Mouse (Mus musculus) spleen, postnatal 14 days (tissue): ENCODE results near the gene C130074G19Rik.

Experiments
- DNase-seq, 2 experiments: peaks; one replicate each; pipeline ENCODE4 v3.0.0; 2021 to 2022; ENCODE audit warnings: low spot score in 2 of 2

C130074G19Rik gene

DNA sequence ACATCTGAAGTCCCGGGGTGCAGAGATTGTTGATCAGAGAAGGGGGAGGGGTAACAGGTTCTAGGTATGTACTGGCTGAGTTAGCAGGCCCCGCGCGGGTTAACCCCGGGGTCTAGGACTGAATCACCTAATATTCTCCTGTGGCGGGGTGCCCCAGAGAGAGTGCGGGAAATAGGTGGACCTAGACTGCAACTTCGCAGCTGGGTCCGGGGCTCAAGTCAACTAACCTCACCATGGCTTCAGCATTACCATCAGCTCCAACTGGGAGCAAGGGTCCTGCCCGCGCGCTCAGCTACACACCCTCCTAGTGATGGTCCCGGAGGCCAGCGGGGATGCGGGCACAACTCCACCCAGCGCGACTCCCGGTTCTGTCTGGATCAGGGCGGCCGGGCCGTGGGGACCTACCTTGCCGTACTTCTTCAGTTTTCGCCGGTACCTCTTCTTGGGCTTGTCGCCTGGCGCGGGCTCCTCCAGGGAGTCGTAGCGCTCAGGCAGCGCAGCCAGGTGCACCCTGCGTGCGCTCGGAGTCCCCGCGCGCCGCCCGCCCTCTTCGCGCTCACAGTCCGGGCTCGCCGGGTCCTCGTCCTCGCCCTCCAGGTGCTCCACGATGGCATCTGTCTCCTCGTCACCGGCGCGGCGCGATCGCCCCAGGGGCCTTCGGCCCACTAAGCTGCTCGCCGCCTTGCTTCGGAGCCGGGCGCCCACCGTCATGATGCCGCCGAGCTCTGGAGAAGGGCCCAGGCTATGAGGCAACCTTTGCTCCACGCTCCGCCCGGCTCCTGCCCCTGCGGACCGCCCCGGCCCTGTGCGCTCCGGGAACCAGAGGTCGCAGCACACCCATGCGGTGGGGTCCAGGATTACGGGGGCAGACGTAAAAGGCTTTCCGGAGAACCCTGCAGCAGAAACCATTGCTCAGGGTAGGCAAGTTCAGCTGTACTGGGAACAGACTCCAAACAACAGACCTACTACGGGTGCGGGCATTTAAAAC lies at the start of gene C130074G19Rik:
TSS of gene C130074G19Rik (minus strand) at position 938 of the 988 bp plus-strand sequence.
- DNase-seq: peak in 1 of 2 experiments; percentile 9

- DNase-seq: no peak
These were observed 48.1 kb upstream of the C130074G19Rik start for GRCm38 (mm10) chr1:184931097-184931496.

DNA sequence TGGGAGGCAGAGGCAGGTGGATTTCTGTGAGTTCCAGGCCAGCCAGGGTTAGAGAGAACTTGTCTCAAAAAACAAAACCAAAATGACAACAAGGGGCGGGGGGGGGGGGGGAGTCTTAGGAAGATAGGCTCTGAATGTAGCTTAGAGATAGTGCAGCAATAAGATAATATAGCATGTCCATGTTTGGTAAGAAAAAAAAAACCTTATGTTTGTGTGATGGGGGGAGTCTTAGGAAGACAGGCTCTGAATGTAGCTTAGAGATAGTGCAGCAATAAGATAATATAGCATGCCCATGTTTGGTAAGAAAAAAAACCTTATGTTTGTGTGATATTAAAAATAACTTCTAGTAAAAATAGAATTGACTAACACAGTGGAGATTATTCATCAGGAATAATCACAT lies 45.4 kb upstream of the C130074G19Rik start:
- no peak for DNase-seq

GRCm38 (mm10) chr1:184927911-184928310 lies 44.9 kb upstream of the C130074G19Rik start:
- DNase-seq: no peak

DNA sequence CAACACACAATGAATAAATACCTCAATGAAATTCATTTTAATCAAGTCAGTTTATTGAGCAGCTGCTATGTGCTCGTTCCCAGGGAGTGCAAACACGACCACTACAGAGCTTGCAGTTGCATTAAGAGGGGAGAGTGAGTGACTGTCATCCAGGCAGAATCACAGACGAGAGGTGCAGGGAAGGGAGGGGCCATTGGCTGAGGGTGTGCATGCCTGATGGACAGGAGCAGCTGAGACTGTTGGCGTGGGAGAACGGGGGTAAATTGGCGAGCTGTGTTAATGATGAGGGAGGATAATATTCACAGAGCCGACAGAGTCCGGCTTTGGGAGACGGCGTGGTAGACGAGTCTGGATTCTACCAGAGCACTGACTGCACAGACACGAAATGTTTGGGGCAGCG lies 39.8 kb upstream of the C130074G19Rik start:
- no peak for DNase-seq

GRCm38 (mm10) chr1:184920057-184920456 lies 37.0 kb upstream of the C130074G19Rik start:
- DNase-seq: no peak

DNA sequence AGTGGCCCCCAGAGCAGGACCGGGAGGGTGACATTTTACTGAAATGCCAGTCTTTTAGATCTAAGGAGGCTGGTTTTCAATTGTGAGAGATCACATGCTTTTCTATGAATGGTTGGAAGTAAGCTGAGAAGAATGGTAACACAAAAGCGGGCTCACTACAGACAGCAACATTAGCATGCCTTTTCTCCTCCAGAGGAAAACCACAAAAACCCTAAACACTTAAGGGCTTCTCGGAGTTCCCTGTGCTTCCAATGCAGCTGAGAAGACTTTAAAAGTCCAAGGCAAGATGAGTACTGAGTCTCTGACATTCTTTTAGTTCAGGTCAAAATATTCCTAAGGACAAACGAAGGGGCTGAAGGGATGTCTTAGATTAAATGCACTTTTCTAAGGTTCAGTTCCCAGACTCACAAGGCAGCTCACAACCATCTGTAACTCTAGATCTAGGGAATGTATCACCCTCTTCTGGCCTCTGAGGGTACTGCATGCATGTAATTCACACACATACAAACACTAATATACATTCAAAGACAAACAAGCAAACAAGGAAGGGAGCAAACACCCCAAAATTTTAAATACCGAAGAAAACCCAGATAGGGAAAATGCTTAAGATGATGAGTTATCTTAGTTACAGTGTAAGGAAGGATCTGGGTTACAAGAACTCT lies 35.3 kb upstream of the C130074G19Rik start:
- no peak for DNase-seq

GRCm38 (mm10) chr1:184912336-184912735 lies 29.3 kb upstream of the C130074G19Rik start:
- DNase-seq: no peak

GRCm38 (mm10) chr1:184911861-184912260 lies 28.8 kb upstream of the C130074G19Rik start:
- DNase-seq: no peak

DNA sequence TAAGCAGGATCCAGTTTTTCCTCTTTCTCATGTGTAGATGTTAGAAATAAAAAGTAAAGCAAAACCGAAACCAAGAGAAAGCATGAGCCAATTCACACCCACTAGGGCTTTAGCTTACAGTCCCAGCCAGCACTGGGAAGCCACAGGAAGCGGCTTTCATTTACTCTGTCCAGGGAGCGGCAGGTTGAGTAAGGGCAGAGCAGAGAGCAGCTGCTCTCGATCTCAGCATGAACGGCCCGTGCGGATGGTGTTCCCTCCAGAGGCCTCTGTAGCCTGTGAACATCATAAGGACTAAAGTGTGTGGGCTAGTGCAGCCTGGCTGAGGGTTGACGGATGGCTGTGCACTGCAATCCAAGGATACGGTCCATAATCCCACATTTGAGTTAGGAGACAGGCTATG lies 25.5 kb upstream of the C130074G19Rik start:
- DNase-seq: no peak

DNA sequence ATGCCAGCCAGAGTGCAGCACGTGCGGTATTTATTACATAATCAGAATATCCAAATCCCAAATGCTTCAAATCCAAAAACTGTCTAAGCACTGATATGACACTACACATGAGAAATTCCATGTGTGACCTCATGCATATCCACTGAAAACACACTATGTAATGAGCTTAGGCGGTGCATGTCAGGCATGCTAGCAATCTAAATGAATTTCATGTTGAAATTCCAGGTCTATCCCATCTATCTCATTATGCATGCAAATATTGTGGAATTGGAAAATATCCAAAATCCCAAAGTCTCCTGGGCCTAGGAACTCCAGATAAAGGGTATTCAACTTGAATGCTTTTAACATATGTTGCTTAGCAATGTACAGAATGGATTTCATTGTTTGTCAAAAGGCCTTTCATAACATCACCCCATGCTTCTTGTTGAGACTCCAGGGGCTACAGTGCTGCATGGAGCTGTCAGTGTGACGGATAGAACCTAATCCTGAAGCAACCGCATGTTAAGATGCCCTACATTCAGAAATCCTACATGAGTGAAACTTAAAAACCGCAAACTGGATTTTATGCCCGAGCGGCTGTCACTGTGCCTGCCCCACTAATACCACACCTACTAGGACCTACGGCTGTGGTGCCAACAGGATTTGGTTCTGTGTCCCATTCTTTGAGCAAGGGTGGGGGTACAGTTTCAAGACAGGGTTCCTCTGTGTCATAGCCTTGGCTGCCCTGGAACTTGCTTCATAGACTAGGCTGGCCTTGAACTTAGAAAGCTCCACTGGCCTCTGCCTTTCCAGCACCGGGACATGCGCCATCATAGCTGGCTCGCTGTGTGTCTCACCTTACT lies 23.1 kb upstream of the C130074G19Rik start:
- no peak for DNase-seq

DNA sequence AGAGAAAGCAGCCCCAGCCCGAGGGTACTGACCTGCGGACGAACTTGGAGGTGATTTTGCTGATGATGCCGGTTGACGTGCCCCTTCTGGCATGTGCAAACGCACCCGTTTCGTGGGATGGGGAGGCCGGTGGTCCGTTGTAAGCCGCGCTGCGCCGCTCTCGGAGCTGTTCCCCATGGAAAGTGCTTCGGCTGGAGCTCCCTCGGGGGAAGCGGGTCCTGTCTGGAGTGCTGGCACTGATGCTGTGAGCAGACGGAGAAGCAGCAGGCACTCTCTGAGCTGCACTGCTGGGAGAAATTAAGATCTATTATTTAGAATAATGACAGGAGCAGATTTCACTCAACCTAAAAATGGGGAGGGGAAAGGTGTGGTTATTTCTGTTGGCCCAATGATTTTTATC lies 22.4 kb upstream of the C130074G19Rik start:
- no peak for DNase-seq

- no peak for DNase-seq
These were observed 20.7 kb upstream of the C130074G19Rik start for GRCm38 (mm10) chr1:184903697-184904096.

GRCm38 (mm10) chr1:184902886-184903285 lies 19.9 kb upstream of the C130074G19Rik start:
- no peak for DNase-seq

DNA sequence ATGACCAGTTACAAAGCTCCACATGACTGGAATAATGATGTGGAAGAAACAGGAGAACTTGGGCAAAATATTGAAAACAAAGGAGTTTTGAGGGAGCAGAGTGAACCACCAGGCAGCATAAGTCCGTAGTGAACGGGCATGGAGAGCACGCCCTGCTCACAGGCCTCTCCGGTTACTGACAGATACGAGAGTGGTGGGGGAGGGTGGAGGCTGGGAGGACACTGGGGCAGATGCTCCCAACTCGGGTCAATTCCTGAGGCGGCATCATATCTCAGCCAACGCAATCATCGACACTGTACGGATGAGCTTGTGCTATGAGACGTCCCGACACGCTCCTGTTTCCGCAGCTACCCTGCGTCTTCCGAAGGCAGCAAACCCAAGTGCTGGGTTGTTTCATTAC lies 14.3 kb upstream of the C130074G19Rik start:
- no peak for DNase-seq

DNA sequence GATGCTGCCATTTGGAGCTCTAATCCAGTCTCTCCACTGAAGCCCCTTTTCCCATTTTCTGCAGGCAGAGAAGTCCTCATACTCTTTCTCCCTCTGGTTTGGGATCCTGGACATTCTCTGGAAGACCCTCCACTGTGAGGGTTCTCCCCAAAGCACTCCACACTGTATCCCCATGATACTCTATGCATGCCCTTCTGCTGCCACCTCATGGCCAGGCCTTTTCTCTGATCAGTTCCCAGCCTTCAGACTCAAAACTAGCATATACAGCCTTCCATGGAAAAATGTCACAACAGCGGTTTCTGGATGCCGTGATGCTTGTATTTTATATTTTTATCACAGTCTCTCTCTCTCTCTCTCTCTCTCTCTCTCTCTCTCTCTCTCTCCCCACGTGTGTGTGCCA lies 9.0 kb upstream of the C130074G19Rik start:
- DNase-seq: no peak

DNA sequence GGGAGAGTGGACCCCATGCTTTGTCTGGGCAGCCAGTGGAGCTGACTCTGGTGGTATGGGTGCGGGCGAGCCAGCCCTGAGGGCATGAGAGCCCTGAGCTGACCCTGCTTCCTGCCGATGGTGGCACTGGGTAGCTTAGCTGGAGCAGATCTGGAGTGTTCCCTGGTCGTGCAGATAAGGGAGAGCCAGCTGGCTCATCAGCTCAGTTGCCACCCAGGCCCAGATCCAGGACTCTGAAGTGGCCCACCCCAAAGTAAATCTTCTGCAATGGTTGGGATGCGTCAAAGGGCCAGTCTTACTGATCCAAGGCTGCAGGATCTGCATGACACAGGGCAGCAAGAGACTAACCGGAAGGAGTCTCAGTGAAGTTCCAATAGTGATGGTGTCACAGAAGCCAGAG lies 6.4 kb upstream of the C130074G19Rik start:
- no peak for DNase-seq

DNA sequence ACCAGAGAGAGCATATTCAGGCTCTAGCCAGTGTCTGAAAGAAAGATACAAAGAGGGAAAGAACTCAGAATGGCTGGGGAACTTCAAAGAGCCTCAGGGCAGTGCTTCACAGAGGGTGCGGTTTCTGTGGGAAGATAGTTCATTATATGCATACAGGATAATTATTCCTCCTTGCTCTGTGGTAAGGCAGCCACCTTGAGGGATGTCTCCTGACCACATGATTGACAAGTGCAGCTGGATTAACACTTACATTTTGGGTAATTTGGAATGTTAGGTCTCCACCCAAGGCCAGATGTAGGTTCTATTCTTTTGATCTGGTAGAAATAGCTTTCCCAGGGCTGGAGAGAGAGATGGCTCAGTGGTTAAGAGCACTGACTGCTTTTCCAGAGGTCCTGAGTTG lies 3.1 kb upstream of the C130074G19Rik start:
- no peak for DNase-seq

DNA sequence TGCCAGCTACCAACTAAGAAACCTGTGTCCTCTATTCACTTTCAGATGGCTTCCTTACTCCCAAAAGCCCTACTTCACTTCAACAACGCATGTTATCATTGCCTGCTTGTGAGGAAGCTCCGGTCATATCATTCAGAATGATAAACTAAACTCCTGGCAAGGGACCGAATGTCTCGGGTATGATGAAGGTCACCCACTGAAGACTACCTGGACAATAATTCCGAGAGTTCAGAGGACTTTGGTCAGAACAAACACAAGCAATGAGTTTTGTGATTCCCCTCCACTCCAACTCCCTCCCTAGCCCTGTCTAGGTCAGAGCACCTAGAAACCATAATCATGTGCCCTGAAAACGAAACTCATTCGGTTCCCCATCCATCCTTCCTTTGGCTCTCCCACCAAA lies 1.2 kb downstream of the C130074G19Rik start:
- no peak for DNase-seq

DNA sequence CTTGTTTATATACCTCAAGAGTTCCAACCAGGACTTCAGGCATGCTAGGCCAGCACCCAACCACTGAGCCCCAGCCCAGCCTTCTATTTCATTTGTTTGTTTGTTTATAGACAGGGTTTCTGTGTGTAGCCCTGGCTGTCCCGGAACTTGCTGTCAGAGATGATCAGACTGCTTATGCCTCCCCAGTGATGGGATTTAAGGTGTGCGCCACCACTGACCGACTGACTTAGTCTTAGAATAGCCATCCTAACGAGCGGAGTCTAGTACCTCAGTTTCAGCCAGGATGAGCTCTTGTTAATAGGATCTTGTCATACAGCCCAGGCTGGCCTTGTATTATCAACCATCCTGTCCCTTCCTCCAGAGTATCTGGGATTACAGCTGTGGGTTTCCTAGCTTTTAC lies 1.8 kb downstream of the C130074G19Rik start:
- DNase-seq: no peak

GRCm38 (mm10) chr1:184878860-184879259 lies 4.2 kb downstream of the C130074G19Rik start:
- DNase-seq: no peak

- no peak for DNase-seq
These were observed 5.7 kb downstream of the C130074G19Rik start for GRCm38 (mm10) chr1:184877306-184877705.
